8 mouse cellular contexts compared by ENCODE assay signal in genomic region chr10:123196835-123197559, GRCm38 (mm10). TPM values are rescaled to one million over a fixed set of nuclear protein-coding genes. Genes with fewer than 3 reads are reported as not detected.
DNase-seq lines count a peak whose midpoint lies in the region; ATAC-seq lines count a peak whose summit lies in the region.

Gene Usp15, minus strand, starts transcription at chr10:123196995.

- peak within 1 kb of the TSS; percentile 90 for H3K27ac ChIP-seq in embryonic facial prominence, embryonic 14.5 days (replicated peaks; ENCODE audit: low read depth, low read length)
- peak within 1 kb of the TSS; percentile 92 for H3K27ac ChIP-seq in kidney, embryonic 14.5 days (ENCODE audit: low read depth, low read length)
- peak within 1 kb of the TSS; percentile 95 for H3K27ac ChIP-seq in limb, embryonic 15.5 days

- peaks cover 7% of the 10 kb centered on the region for H3K4me1 ChIP-seq in embryonic facial prominence, embryonic 14.5 days (ENCODE audit: control insufficient read depth, insufficient read depth, low read length)
- 0 out of 2 replicates have a peak, but pooled peaks cover 6% of the 10 kb centered on the region for H3K4me1 ChIP-seq in kidney, embryonic 14.5 days (ENCODE audit: control insufficient read depth, insufficient read depth, low read length)
- peaks cover 7% of the 10 kb centered on the region; the same call in 1 of the 2 replicates for H3K4me1 ChIP-seq in limb, embryonic 15.5 days

- peak; percentile 95 for ATAC-seq in embryonic facial prominence, embryonic 14.5 days (ENCODE audit: low read depth)
- peak; percentile 94 for ATAC-seq in kidney, embryonic 14.5 days (ENCODE audit: low FRiP score, low TSS enrichment)
- peak; percentile 95 for ATAC-seq in limb, embryonic 15.5 days (ENCODE audit: insufficient number of reproducible peaks, low FRiP score, low TSS enrichment, low read depth)

- H3K4me2 ChIP-seq in embryonic facial prominence, embryonic 14.5 days (ENCODE audit: low read depth, low read length): peak within 1 kb of the TSS; percentile 72
- peak within 1 kb of the TSS; percentile 57 for H3K4me2 ChIP-seq in kidney, embryonic 14.5 days (replicated peaks; ENCODE audit: low read depth, low read length)
- H3K4me2 ChIP-seq in limb, embryonic 15.5 days: peak within 1 kb of the TSS; percentile 58

- H3K9me3 ChIP-seq in embryonic facial prominence, embryonic 14.5 days (ENCODE audit: control insufficient read depth, low read length): no peaks in the 10 kb centered on the region
- H3K9me3 ChIP-seq in kidney, embryonic 14.5 days (ENCODE audit: control insufficient read depth, low read length): no peaks in the 10 kb centered on the region
- H3K9me3 ChIP-seq in limb, embryonic 15.5 days: no peaks in the 10 kb centered on the region

- no peaks in the 10 kb centered on the region for H3K27me3 ChIP-seq in embryonic facial prominence, embryonic 14.5 days (replicated peaks; ENCODE audit: control insufficient read depth, insufficient read depth, low read length)
- H3K27me3 ChIP-seq in kidney, embryonic 14.5 days (ENCODE audit: control insufficient read depth, insufficient read depth, low read length): no peaks in the 10 kb centered on the region
- H3K27me3 ChIP-seq in limb, embryonic 15.5 days: no peaks in the 10 kb centered on the region

- H3K4me3 ChIP-seq in embryonic facial prominence, embryonic 14.5 days (ENCODE audit: low read depth, low read length): peak within 1 kb of the TSS; percentile 94
- H3K4me3 ChIP-seq in kidney, embryonic 14.5 days (ENCODE audit: low read length): peak within 1 kb of the TSS; percentile 96
- peak within 1 kb of the TSS; percentile 83 for H3K4me3 ChIP-seq in limb, embryonic 15.5 days

- WGBS in embryonic facial prominence, embryonic 14.5 days: under 1% methylated on average over 30 of the region's 66 CpGs
- under 1% methylated on average over 41 of the region's 66 CpGs for WGBS in kidney, embryonic 14.5 days
- WGBS in limb, embryonic 15.5 days: under 1% methylated on average over 48 of the region's 66 CpGs

- no peaks in the 10 kb centered on the region for H3K36me3 ChIP-seq in embryonic facial prominence, embryonic 14.5 days (ENCODE audit: control insufficient read depth, insufficient read depth, low read length)
- no peaks in the 10 kb centered on the region for H3K36me3 ChIP-seq in kidney, embryonic 14.5 days (ENCODE audit: control insufficient read depth, insufficient read depth, low read length)
- no peaks in the 10 kb centered on the region for H3K36me3 ChIP-seq in limb, embryonic 15.5 days

- peak within 1 kb of the TSS; percentile 83 for H3K9ac ChIP-seq in embryonic facial prominence, embryonic 14.5 days (ENCODE audit: low read depth, low read length)
- H3K9ac ChIP-seq in kidney, embryonic 14.5 days (ENCODE audit: low read depth, low read length): peak within 1 kb of the TSS; percentile 86
- H3K9ac ChIP-seq in limb, embryonic 15.5 days: peak within 1 kb of the TSS; percentile 76

- DNase-seq in 3T3-L1 (ENCODE audit: low read depth, low spot score): peak; percentile 80
- peak; percentile 90 for DNase-seq in adrenal gland, postnatal 4 days (ENCODE audit: low spot score in 2 of 2)
- peak; percentile 96 for DNase-seq in embryonic facial prominence, embryonic 14.5 days (ENCODE audit: low spot score)
- peak; percentile 90 to 93 for DNase-seq in heart, adult 9 months (ENCODE audit: low spot score in 2 of 2)
- DNase-seq in monocyte, adult 2 months (ENCODE audit: low read depth in 1 of 2, low spot score in 2 of 2): peak; percentile 72 to 87
- DNase-seq in spleen, postnatal 36 days (ENCODE audit: low spot score in 2 of 2): peak; percentile 90 to 92

RNA-seq across cellular contexts. Expression of gene Usp15, which starts in this region (rescaled TPM):
- total RNA-seq in adrenal gland, postnatal 4 days (2021): 10 to 100 TPM; 78.0 to 88.6 TPM
- polyA plus RNA-seq in embryonic facial prominence, embryonic 14.5 days (2014; fragmentation: Nextera tagmentation; extraction: Ambion mirVana): 70.0 and 74.5 TPM in 2 replicates
- polyA plus RNA-seq in kidney, embryonic 14.5 days (2014; fragmentation: Nextera tagmentation; extraction: Ambion mirVana): 73.9 and 84.1 TPM in 2 replicates
- 63.3 and 63.9 TPM in 2 replicates for polyA plus RNA-seq in limb, embryonic 15.5 days (2015; fragmentation: Nextera tagmentation; extraction: Ambion mirVana)

Comparison
In these comparisons a context has a peak if more than half of its experiments do, and no peak if none do; other contexts are left out.
1. Peak in every context shown above with its lines: DNase-seq, ATAC-seq, H3K4me3 ChIP-seq and H3K27ac ChIP-seq.